ENCODE assay signal across 21 mouse cellular contexts in genomic region chr4:137772438-137773056, GRCm38 (mm10). TPM values are rescaled to one million over a fixed set of nuclear protein-coding genes. Genes with fewer than 3 reads are reported as not detected.
DNase-seq lines count a peak whose midpoint lies in the region; ATAC-seq and TF ChIP-seq lines count a peak whose summit lies in the region.
"Had no signal": no experiment of that assay in that cellular context is flagged by ENCODE, and none has a peak within 500 bp of the region (broad histone marks: within the 10 kb centered on the region; RNA-seq: fewer than 3 reads in every experiment).

No protein-coding gene starts in this region.

- H3K36me3 ChIP-seq in kidney, adult 2 months (ENCODE audit: control insufficient read depth, insufficient read depth, low read length), result no peaks in the 10 kb centered on the region
- H3K36me3 ChIP-seq in kidney, embryonic 15.5 days, result no peaks in the 10 kb centered on the region
- H3K36me3 ChIP-seq in lung, postnatal 0 days (ENCODE audit: insufficient read depth, low read length), result no peaks in the 10 kb centered on the region
- no peaks in the 10 kb centered on the region for H3K36me3 ChIP-seq in limb, embryonic 10.5 days
- H3K36me3 ChIP-seq: embryonic facial prominence, embryonic 12.5 days; forebrain, embryonic 15.5 days; heart, embryonic 10.5 days; hindbrain, embryonic 15.5 days had no signal

- TF ChIP-seq POLR2A in kidney, adult 2 months (IDR thresholded peaks at IDR 0.05; ENCODE audit: low read depth, low read length), result no peak

- TF ChIP-seq CTCF in gastrocnemius, adult 2 months (IDR thresholded peaks at IDR 0.05), result no peak
- TF ChIP-seq CTCF in kidney, adult 2 months (conservative IDR thresholded peaks at IDR 0.05; ENCODE audit: insufficient read depth, insufficient read length, low read depth, low read length), result no peak
- TF ChIP-seq CTCF in lung, postnatal 0 days (IDR thresholded peaks at IDR 0.05), result no peak

- peaks cover 22% of the 10 kb centered on the region for H3K4me1 ChIP-seq in kidney, adult 2 months (ENCODE audit: control insufficient read depth, insufficient read depth, low read length)
- H3K4me1 ChIP-seq in kidney, embryonic 15.5 days, result peaks cover 10% of the 10 kb centered on the region
- H3K4me1 ChIP-seq in lung, postnatal 0 days (ENCODE audit: insufficient read depth, low read depth, low read length), result no peaks in the 10 kb centered on the region
- H3K4me1 ChIP-seq in limb, embryonic 10.5 days, result peaks cover 46% of the 10 kb centered on the region

- no peak overlapping the region for H3K27ac ChIP-seq in gastrocnemius, adult 2 months
- peak overlapping the region; percentile 41; the same call in 1 of the 2 replicates for H3K27ac ChIP-seq in kidney, adult 2 months (ENCODE audit: insufficient read depth, low read depth, low read length)
- no peak overlapping the region for H3K27ac ChIP-seq in kidney, embryonic 15.5 days
- H3K27ac ChIP-seq in lung, postnatal 0 days (ENCODE audit: low read length), result no peak overlapping the region
- 0 out of 2 replicates have a peak overlapping the region, but pooled peaks have one; percentile 15 for H3K27ac ChIP-seq in limb, embryonic 10.5 days
- H3K27ac ChIP-seq: forebrain, embryonic 15.5 days; heart, embryonic 10.5 days; hindbrain, embryonic 15.5 days had no signal

- H3K9me3 ChIP-seq in kidney, embryonic 15.5 days (replicated peaks), result no peaks in the 10 kb centered on the region
- H3K9me3 ChIP-seq in lung, postnatal 0 days (ENCODE audit: low read length), result no peaks in the 10 kb centered on the region
- H3K9me3 ChIP-seq in limb, embryonic 10.5 days (replicated peaks), result no peaks in the 10 kb centered on the region
- H3K9me3 ChIP-seq: embryonic facial prominence, embryonic 12.5 days; forebrain, embryonic 15.5 days; heart, embryonic 10.5 days; hindbrain, embryonic 15.5 days had no signal

- 70% methylated on average over 16 of the region's 16 CpGs for WGBS in kidney, adult 2 months
- WGBS in kidney, embryonic 15.5 days, result 78% methylated on average over 16 of the region's 16 CpGs
- WGBS in lung, postnatal 0 days, result 59% methylated on average over 16 of the region's 16 CpGs
- 84% methylated on average over 16 of the region's 16 CpGs for WGBS in limb, embryonic 10.5 days

- ATAC-seq in kidney, embryonic 15.5 days (replicated peaks; ENCODE audit: low FRiP score), result no peak
- ATAC-seq in lung, postnatal 0 days, result peak; percentile 23
- ATAC-seq: activated CD4-positive, CD25-positive, alpha-beta regulatory T cell, adult 4 months; CD4-positive, CD25-positive, alpha-beta regulatory T cell, adult 4 months; forebrain, embryonic 15.5 days; Patski had no signal

- intact Hi-C loops in gastrocnemius, adult 2 months (cut with DNase I), result no loop called here
- intact Hi-C loops in left cerebral cortex, postnatal 25 days (cut with DNase I), result no loop called here

- no peak overlapping the region for H3K4me2 ChIP-seq in kidney, embryonic 15.5 days
- H3K4me2 ChIP-seq in lung, postnatal 0 days (replicated peaks; ENCODE audit: low read depth, low read length), result no peak overlapping the region
- H3K4me2 ChIP-seq: embryonic facial prominence, embryonic 12.5 days; forebrain, embryonic 15.5 days; hindbrain, embryonic 15.5 days had no signal

- TF ChIP-seq EP300 in lung, postnatal 0 days (IDR thresholded peaks at IDR 0.05), result no peak

- H3K4me3 ChIP-seq in gastrocnemius, adult 2 months, result no peak overlapping the region
- H3K4me3 ChIP-seq in kidney, adult 2 months (ENCODE audit: insufficient read depth, low read depth, low read length), result no peak overlapping the region
- no peak overlapping the region for H3K4me3 ChIP-seq in kidney, embryonic 15.5 days (replicated peaks)
- no peak overlapping the region for H3K4me3 ChIP-seq in lung, postnatal 0 days (ENCODE audit: low read depth, low read length)
- H3K4me3 ChIP-seq in limb, embryonic 10.5 days, result no peak overlapping the region
- H3K4me3 ChIP-seq: embryonic facial prominence, embryonic 12.5 days; forebrain, embryonic 15.5 days; heart, embryonic 10.5 days; hindbrain, embryonic 15.5 days had no signal

- no peak overlapping the region for H3K9ac ChIP-seq in kidney, embryonic 15.5 days
- H3K9ac ChIP-seq in lung, postnatal 0 days (replicated peaks; ENCODE audit: low read depth), result no peak overlapping the region
- H3K9ac ChIP-seq: embryonic facial prominence, embryonic 12.5 days; forebrain, embryonic 15.5 days; hindbrain, embryonic 15.5 days had no signal

- peak; percentile 11 for DNase-seq in gastrocnemius, adult 2 months
- DNase-seq in gastrocnemius, postnatal 4 days (ENCODE audit: low spot score in 2 of 2), result no peak
- DNase-seq in kidney, adult 2 months, result no peak
- peak; percentile 47 for DNase-seq in lung, postnatal 0 days (ENCODE audit: low spot score)
- no peak for DNase-seq in lung, postnatal 25 days (ENCODE audit: low spot score)
- DNase-seq in limb, embryonic 10.5 days (ENCODE audit: low spot score), result no peak
- DNase-seq in left cerebral cortex, postnatal 25 days (ENCODE audit: low spot score in 2 of 2), result no peak
- DNase-seq: B cell, adult 2 months; cerebellum, adult 11-12 months; cerebellum, adult 9-10 months; cerebellum, postnatal 25 days; gastrocnemius, postnatal 10 days; heart, postnatal 14 days had no signal

- no peaks in the 10 kb centered on the region for H3K27me3 ChIP-seq in kidney, adult 2 months (replicated peaks; ENCODE audit: control insufficient read depth, insufficient read depth, low read length)
- no peaks in the 10 kb centered on the region for H3K27me3 ChIP-seq in kidney, embryonic 15.5 days
- no peaks in the 10 kb centered on the region for H3K27me3 ChIP-seq in lung, postnatal 0 days (replicated peaks; ENCODE audit: insufficient read depth, low read length)
- H3K27me3 ChIP-seq in limb, embryonic 10.5 days (ENCODE audit: low read depth, poor library complexity, severe bottlenecking), result 0 out of 2 replicates have a peak, but pooled peaks cover 4% of the 10 kb centered on the region
- H3K27me3 ChIP-seq: embryonic facial prominence, embryonic 12.5 days; forebrain, embryonic 15.5 days; hindbrain, embryonic 15.5 days; Patski had no signal

RNA-seq across cellular contexts. Expression of gene Alpl, which starts 23.6 kb away (rescaled TPM):
- 10 to 100 TPM; 10.3 to 42.2 TPM for total RNA-seq in gastrocnemius, adult 2 months (2021)
- 1 to 10 TPM; 1.3 to 1.5 TPM for total RNA-seq in gastrocnemius, postnatal 4 days (2021)
- polyA plus RNA-seq in kidney, adult 2 months (2012; rRNA removed), result 564 and 569 TPM in 2 replicates
- polyA plus RNA-seq in kidney, embryonic 15.5 days (2015; fragmentation: Nextera tagmentation; extraction: Ambion mirVana), result 12.9 and 25.3 TPM in 2 replicates
- 2.2 and 3.0 TPM in 2 replicates for polyA plus RNA-seq in lung, postnatal 0 days (2015; fragmentation: Nextera tagmentation; extraction: Ambion mirVana)
- 5.1 and 7.9 TPM in 2 replicates for polyA plus RNA-seq in limb, embryonic 10.5 days (2016; fragmentation: Nextera tagmentation; extraction: Ambion mirVana)
- total RNA-seq in left cerebral cortex, postnatal 25 days (2021), result 1 to 10 TPM; 7.1 to 7.8 TPM

Comparison
In these comparisons a context has a peak if more than half of its experiments do, and no peak if none do; other contexts are left out.
1. DNase-seq: peak in gastrocnemius, adult 2 months (single experiment) and lung, postnatal 0 days (single experiment); none in gastrocnemius, postnatal 4 days (0 of 2), kidney, adult 2 months (single experiment), lung, postnatal 25 days (single experiment), limb, embryonic 10.5 days (single experiment) and left cerebral cortex, postnatal 25 days (0 of 2).
2. H3K27ac ChIP-seq: peak in kidney, adult 2 months (single experiment) and limb, embryonic 10.5 days (single experiment); none in gastrocnemius, adult 2 months (single experiment), kidney, embryonic 15.5 days (single experiment) and lung, postnatal 0 days (single experiment).
3. RNA of gene Alpl, which starts 23.6 kb away (polyA plus RNA-seq): 564 to 569 TPM in kidney, adult 2 months; 12.9 to 25.3 TPM in kidney, embryonic 15.5 days, 5.1 to 7.9 TPM in limb, embryonic 10.5 days and 2.2 to 3.0 TPM in lung, postnatal 0 days; every median in the first group is over 10 times any median in the second.